ENCODE assay signal across 15 mouse cellular contexts in the genomic region with DNA sequence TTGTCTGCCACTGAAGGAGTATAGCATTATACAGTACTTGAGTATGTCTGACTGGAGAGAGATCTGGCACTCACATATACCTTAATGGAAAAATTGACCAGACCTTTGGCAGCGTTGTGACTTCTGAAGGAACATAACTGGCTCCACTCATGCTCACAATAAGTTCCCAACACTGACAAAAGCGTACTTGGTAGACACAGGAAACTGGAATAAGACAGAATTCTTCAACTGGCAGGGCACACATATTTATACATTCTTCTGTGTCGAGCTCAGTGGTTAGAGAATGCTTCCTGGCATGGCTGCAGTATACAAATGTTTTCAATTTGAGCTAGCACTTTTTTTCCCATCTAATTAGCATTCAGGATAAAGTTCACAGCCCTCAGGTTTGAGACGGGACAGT. TPM values are rescaled to one million over a fixed set of nuclear protein-coding genes. Genes with fewer than 3 reads are reported as not detected.
A peak's percentile ranks its signal among the peaks of the same experiment; 100 is the strongest.
DNase-seq lines count a peak whose midpoint lies in the region; ATAC-seq lines count a peak whose summit lies in the region.
"Had no signal": no experiment of that assay in that cellular context is flagged by ENCODE, and none has a peak within 500 bp of the region (broad histone marks: within the 10 kb centered on the region; RNA-seq: fewer than 3 reads in every experiment).

No protein-coding gene starts in this region.

- ATAC-seq in megakaryocyte-erythroid progenitor cell, adult 5-6 weeks (replicated peaks; ENCODE audit: low FRiP score, low TSS enrichment, poor library complexity, severe bottlenecking): peak; percentile 49; the same call in 1 of the 2 replicates
- ATAC-seq: forebrain, embryonic 13.5 days; forebrain, postnatal 0 days; intestine, embryonic 16.5 days had no signal

- DNase-seq in 3T3-L1 (ENCODE audit: low read depth, low spot score): peak; percentile 66
- peak; percentile 25 for DNase-seq in 416B (ENCODE audit: low read depth)
- DNase-seq in adipocyte (ENCODE audit: low spot score): peak; percentile 25
- no peak for DNase-seq in frontal cortex, postnatal 14 days (ENCODE audit: low spot score in 2 of 2)
- DNase-seq in kidney, adult 11 months: no peak
- DNase-seq: adrenal gland, postnatal 10 days; cerebellum, adult 11-12 months; cerebellum, adult 9-10 months; cerebellum, postnatal 25 days; forebrain, postnatal 0 days; gastrocnemius, adult 2 months; gastrocnemius, postnatal 25 days had no signal

RNA-seq across cellular contexts. Expression of gene Prox2, which starts 25.6 kb away (rescaled TPM):
- total RNA-seq in megakaryocyte-erythroid progenitor cell, adult 5-6 weeks (2014; fragmentation: Nextera tagmentation): 2.5 and 11.8 TPM in 2 replicates
- total RNA-seq in megakaryocyte-erythroid progenitor cell, adult 5-6 weeks (2017): 4.3 and 8.3 TPM in 2 replicates

RNA-seq across cellular contexts. Expression of gene Dlst, which starts 25.7 kb away (rescaled TPM):
- 216 and 227 TPM in 2 replicates for total RNA-seq in megakaryocyte-erythroid progenitor cell, adult 5-6 weeks (2014; fragmentation: Nextera tagmentation)
- 230 and 281 TPM in 2 replicates for total RNA-seq in megakaryocyte-erythroid progenitor cell, adult 5-6 weeks (2017)

Comparison
In these comparisons a context has a peak if more than half of its experiments do, and no peak if none do; other contexts are left out.
1. DNase-seq: peak in 3T3-L1 (single experiment), 416B (single experiment) and adipocyte (single experiment); none in frontal cortex, postnatal 14 days (0 of 2) and kidney, adult 11 months (single experiment).